Mouse (Mus musculus): Measurements from ENCODE around the gene Sgsm1. TPM values are rescaled to one million over a fixed set of nuclear protein-coding genes. Genes with fewer than 3 reads are reported as not detected.

The Sgsm1 gene
- total RNA-seq, 2 experiments from 2014 or later, result 0.23 to 0.47 TPM

DNA sequence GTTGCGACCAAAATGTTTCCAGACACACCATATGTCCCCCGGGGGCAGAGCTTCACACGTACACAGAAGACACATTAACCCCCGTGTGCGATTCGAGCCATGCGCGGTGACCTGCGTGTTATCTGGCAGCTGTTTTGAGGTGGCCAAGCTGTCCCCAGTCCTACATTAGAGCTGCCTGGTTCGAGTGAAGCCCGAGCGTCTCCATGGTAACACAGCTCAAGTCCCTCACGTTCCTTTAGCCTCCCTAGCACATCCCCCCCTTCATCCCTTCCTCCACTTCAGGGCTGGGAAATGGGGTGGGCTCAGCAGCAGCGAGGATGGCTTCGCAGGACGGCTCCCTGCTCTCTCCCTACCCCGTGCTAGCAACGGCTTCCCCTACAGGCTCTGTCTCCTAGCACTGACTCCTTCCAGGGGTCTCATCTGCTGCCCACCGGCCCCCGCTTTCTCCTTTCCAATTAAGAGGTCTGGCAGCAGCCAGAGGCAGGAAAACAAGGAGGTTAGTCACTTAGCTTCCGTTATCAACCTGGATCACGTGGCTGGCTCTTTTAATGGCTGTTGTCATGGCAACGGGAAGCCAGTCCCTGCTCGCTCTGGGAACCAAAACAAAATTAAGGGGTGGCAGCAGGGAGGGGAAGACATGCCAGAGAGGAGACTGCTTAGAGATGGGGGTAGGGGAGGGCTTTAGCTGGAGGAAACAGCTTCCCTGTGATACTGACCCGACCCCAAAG, 3.7 kb downstream of the Sgsm1 start:
- Histone ChIP-seq H3K4me3 (no peak overlapping the region), H3K27ac (no peak overlapping the region)
- DNase-seq, result no peak
- no peak for TF ChIP-seq CTCF (IDR thresholded peaks at IDR 0.05)
- intact Hi-C loops (cut with DNase I), result no loop called here

GRCm38 (mm10) chr5:113304527-113304926, 6.1 kb downstream of the Sgsm1 start:
- intact Hi-C loops (cut with DNase I), result no loop called here
- no peak overlapping the region for H3K27ac ChIP-seq
- no peak for DNase-seq
- TF ChIP-seq CTCF (IDR thresholded peaks at IDR 0.05), result no peak
- no peak overlapping the region for H3K4me3 ChIP-seq

DNA sequence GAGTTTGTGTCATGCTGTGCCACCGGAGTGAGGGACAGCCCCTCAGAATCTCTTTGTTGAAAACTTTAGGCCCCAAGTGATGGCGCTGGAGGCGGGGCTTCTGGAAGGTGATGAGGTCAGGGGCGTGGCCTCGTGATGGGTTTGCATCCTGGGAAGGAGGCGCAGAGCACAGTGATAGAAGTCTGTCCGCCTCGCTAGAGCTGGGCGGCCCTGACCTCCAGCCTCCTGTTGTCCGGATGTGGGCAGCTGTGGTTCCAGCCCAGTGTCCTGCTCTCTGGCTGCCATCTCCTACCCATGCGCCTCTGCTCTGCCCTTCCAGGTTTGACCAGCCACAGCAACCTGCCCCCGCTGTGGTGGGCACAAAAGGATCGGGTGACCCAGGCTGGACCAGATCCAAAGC, 8.7 kb downstream of the Sgsm1 start:
- intact Hi-C loops (cut with DNase I), result no loop called here
- no peak for TF ChIP-seq CTCF (IDR thresholded peaks at IDR 0.05)
- Histone ChIP-seq H3K4me3 (no peak overlapping the region), H3K27ac (no peak overlapping the region)
- no peak for DNase-seq

- DNase-seq, result no peak
- intact Hi-C loops (cut with DNase I), result no loop called here
- TF ChIP-seq CTCF (IDR thresholded peaks at IDR 0.05), result no peak
- Histone ChIP-seq H3K27ac (no peak overlapping the region), H3K4me3 (no peak overlapping the region)
Measured at GRCm38 (mm10) chr5:113300148-113300889, 10.3 kb downstream of the Sgsm1 start.

GRCm38 (mm10) chr5:113299433-113299832, 11.2 kb downstream of the Sgsm1 start:
- no peak for DNase-seq
- Histone ChIP-seq H3K27ac (no peak overlapping the region), H3K4me3 (no peak overlapping the region)
- TF ChIP-seq CTCF (IDR thresholded peaks at IDR 0.05), result no peak
- intact Hi-C loops (cut with DNase I), result no loop called here

GRCm38 (mm10) chr5:113298826-113299225, 11.8 kb downstream of the Sgsm1 start:
- DNase-seq, result no peak
- H3K27ac ChIP-seq, result no peak overlapping the region
- intact Hi-C loops (cut with DNase I), result no loop called here
- no peak overlapping the region for H3K4me3 ChIP-seq
- no peak for TF ChIP-seq CTCF (IDR thresholded peaks at IDR 0.05)

DNA sequence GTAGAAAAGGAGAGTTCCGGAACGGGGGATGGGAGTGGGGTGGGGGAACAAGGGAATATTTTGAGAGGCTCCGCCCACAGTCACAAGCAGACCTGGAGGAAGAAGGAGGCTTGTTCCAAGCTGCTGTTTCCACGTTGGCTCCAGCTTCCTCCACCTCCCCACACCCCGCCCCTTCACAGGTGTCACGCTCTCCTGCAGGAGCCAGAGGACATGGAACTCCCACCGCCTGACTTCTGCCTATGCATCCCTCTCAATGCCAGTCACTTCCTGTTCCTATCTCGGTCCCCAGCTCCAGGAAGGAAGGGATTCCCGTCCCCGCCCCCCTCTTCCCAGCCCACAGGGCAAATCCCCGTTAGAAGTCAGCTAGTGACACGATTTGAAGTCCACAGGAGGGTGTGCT, 12.5 kb downstream of the Sgsm1 start:
- Histone ChIP-seq H3K4me3 (no peak overlapping the region), H3K27ac (no peak overlapping the region)
- intact Hi-C loops (cut with DNase I), result no loop called here
- no peak for DNase-seq
- no peak for TF ChIP-seq CTCF (IDR thresholded peaks at IDR 0.05)

DNA sequence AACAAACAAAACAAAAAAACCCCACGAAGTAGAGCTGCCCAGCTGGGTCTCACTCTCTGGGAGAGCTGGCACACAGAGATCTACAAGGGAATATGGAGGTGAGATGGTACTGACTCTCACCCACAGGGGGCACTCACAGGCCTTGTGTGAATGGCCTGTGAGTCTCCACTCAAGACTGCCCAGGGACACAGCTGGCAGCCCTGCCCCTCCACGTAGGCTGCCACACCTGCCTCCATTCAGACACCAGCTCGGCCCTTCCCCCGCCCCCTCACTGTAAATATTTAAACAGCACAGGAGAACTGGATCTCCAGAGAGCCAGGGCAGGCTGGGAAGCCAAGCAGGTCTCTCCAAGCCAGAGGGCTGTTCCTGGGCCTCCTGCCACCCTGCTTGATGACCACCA, 14.8 kb downstream of the Sgsm1 start:
- peak; percentile 4; the same call in 1 of the 2 replicates for TF ChIP-seq CTCF (IDR thresholded peaks at IDR 0.05)
- H3K4me3 ChIP-seq, result no peak overlapping the region
- no peak overlapping the region for H3K27ac ChIP-seq
- intact Hi-C loops (cut with DNase I), result no loop called here
- DNase-seq, result no peak

- H3K4me3 ChIP-seq, result no peak overlapping the region
- no peak for TF ChIP-seq CTCF (IDR thresholded peaks at IDR 0.05)
- H3K27ac ChIP-seq, result no peak overlapping the region
- DNase-seq, result no peak
- intact Hi-C loops (cut with DNase I), result no loop called here
Measured at GRCm38 (mm10) chr5:113294575-113294974, 16.0 kb downstream of the Sgsm1 start.

DNA sequence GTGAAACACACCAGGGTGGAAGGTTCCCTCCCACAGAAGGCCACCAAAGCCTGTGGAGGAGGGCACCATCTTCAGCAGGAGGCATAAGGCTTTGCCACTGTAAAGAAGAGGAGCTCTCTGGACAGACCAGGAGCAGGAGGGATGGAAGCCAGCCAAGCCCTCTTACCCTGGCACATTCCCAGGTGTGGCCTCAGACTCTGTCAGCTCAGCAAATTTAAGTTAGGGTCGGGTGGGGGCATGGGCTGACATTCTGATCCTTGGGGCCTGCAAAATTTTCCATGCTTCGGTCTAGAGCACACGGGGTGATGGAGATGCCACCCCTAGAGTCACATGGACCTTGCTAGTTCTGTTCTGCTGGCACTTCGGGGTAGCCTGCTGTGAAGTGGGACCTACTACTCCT, 17.1 kb downstream of the Sgsm1 start:
- no peak for TF ChIP-seq CTCF (IDR thresholded peaks at IDR 0.05)
- no peak for DNase-seq
- intact Hi-C loops (cut with DNase I), result no loop called here
- Histone ChIP-seq H3K27ac (no peak overlapping the region), H3K4me3 (no peak overlapping the region)

GRCm38 (mm10) chr5:113292832-113293231, 17.8 kb downstream of the Sgsm1 start:
- no peak for TF ChIP-seq CTCF (IDR thresholded peaks at IDR 0.05)
- Histone ChIP-seq H3K27ac (no peak overlapping the region), H3K4me3 (no peak overlapping the region)
- intact Hi-C loops (cut with DNase I), result no loop called here
- DNase-seq, result no peak

DNA sequence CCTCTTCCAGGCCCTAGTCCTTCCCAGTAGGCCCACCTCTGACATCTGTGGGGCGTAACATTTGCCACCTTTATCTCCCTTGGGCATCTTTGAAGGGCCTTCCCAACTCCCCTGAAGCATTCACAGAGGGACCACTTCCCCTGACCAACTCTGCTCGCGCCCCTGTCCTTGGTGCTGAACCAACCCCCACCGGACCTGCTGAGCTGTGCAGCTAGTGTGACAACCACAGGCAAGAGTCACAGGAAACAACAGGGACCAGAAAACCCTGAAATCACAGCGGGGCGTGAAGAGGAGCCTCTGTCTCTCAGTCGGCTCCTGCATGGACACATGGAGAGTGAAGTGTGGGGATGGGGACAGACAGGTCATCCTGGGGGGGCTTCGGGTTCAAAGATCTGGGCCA, 18.4 kb downstream of the Sgsm1 start:
- Histone ChIP-seq H3K4me3 (no peak overlapping the region), H3K27ac (no peak overlapping the region)
- TF ChIP-seq CTCF (IDR thresholded peaks at IDR 0.05), result no peak
- no peak for DNase-seq
- intact Hi-C loops (cut with DNase I), result no loop called here

GRCm38 (mm10) chr5:113291125-113291524, 19.5 kb downstream of the Sgsm1 start:
- H3K4me3 ChIP-seq, result no peak overlapping the region
- no peak overlapping the region for H3K27ac ChIP-seq
- intact Hi-C loops (cut with DNase I), result no loop called here
- no peak for TF ChIP-seq CTCF (IDR thresholded peaks at IDR 0.05)
- no peak for DNase-seq

- TF ChIP-seq CTCF (IDR thresholded peaks at IDR 0.05), result no peak
- intact Hi-C loops (cut with DNase I), result no loop called here
- H3K4me3 ChIP-seq, result no peak overlapping the region
- no peak for DNase-seq
- no peak overlapping the region for H3K27ac ChIP-seq
Measured at GRCm38 (mm10) chr5:113290149-113290548, 20.4 kb downstream of the Sgsm1 start.

All from gastrocnemius, adult 2 months (tissue).